Mouse (Mus musculus) cerebral cortex, adult 2 months (tissue): ENCODE data around the gene Rgl1.

Experiments used
- WGBS: fragments of 180-500 bp; shearing (Covaris S2); methylation state at CpG from one replicate; pipeline ENCODE4 v1.1.7; 2018; 5-methylcytosine and 5-hydroxymethylcytosine counted together

Gene Rgl1

GRCm38 (mm10) chr1:152785446-152785845 lies 19.3 kb upstream of the Rgl1 start:
- 89% methylated on average over 3 of the region's 3 CpGs for WGBS

DNA sequence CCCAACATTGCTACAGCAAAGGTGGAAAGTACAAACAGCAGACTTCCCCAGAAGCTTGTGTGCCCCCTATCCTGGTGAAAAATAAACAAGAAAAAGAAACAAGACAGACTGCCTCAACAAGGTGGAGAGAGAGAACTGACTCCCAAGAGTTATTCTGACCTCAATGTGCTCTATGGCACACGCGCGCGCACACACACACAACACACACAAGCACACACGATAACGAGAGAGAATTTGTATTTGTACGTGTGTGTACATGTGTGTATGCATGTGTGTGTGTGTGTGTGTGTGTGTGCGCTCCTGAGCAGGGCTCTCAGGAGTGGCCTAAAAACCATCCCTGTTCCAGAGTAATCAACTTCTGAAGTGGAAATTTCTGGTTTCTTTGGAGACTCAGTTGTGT lies 18.5 kb upstream of the Rgl1 start:
- 97% methylated on average over 8 of the region's 8 CpGs for WGBS

DNA sequence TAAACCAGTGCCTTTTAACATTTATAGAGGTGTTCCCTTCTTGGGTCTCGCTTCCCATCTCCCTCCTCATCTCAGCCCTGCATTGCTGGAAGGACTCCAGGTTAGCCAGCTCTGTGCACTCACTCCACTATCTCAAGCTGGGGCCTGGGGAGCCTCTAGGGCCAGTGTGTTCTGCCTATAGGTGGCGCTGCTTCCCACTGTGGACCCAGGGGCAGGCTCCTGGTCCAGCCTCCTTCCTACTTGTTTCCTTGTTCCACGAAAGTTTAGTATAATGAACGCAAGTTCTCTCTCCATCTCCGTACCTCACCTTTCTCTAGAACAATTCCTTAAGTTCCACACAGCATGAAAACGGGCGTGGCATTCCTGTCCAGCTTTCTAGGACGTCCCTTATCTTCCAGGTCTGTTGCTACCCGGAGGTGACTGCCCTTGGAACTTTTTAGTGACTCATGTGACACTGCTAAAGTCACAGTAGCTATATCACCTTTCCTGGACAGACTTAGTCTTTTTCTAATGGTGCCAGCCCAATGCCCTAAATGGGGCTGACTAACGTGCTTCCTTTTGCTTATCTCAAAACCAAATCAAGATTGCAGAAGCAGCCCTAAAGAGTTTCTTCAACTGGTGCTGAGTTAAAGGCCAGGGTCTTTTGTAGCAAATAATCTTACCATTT lies 13.1 kb upstream of the Rgl1 start:
- WGBS = 44% methylated on average over 10 of the region's 10 CpGs

GRCm38 (mm10) chr1:152774601-152775000 lies 8.4 kb upstream of the Rgl1 start:
- whole genome bisulfite sequencing = 80% methylated on average over 3 of the region's 3 CpGs

GRCm38 (mm10) chr1:152771016-152771415 lies 4.9 kb upstream of the Rgl1 start:
- 48% methylated on average over 9 of the region's 9 CpGs for WGBS

GRCm38 (mm10) chr1:152767749-152768488 lies 1.8 kb upstream of the Rgl1 start:
- WGBS = 3% methylated on average over 5 of the region's 5 CpGs

GRCm38 (mm10) chr1:152766804-152767748 lies 925 bp upstream of the Rgl1 start:
- under 1% methylated on average over 60 of the region's 60 CpGs for WGBS

DNA sequence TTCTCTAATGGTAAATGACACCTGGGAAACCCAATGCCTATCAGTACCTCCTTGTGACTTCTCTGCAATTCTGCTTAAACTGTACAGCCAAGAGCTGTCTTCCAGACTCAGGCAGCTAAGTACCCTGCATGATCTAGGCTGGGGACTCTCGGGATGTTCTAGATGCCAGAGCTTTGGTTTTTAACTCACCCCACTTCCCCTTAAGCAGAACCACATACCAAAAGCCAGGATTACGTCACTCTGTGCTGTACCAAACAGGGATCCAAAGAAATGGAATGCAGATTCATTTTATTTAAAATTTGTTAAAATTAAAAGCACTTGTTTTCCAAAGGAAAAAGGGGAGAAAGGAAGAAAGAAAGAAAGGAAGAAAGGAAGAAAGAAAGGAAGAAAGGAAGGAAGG lies 4.4 kb downstream of the Rgl1 start:
- 75% methylated on average over 2 of the region's 2 CpGs for WGBS

DNA sequence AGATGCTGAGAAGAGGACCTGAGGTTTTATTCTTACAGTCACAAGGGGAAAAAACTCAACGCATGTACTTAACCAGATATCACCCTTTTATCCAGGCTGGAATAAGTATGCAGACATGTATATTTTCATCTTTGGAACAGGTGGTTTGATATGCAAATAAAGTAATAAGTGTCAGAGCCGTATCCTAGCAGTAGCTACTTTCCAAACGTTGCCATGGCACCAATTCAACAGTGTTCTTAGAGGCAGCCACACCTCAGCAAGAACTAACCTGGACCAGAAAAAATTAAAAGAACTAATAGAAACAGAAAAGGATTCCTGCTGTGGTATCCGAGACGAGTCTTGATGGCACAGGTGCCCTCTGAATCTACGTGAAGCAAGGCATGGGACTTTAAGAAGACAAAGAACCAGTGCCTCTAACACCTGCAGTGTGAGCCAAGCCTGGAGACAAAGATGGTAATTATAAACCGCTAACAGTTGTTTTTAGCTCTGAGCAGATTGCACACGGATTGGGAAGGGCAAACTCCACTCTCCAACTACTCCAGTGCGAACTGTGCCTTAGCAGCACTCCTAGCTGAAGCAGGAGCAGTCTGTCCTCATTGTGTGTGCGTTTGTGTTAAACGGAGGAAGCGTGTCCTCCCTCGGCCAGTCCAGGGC lies 15.7 kb downstream of the Rgl1 start, which contains the start of gene Apobec4:
Gene Apobec4, plus strand, starts transcription at position 240 of the 654 bp plus-strand sequence.
- WGBS = 34% methylated on average over 13 of the region's 13 CpGs

DNA sequence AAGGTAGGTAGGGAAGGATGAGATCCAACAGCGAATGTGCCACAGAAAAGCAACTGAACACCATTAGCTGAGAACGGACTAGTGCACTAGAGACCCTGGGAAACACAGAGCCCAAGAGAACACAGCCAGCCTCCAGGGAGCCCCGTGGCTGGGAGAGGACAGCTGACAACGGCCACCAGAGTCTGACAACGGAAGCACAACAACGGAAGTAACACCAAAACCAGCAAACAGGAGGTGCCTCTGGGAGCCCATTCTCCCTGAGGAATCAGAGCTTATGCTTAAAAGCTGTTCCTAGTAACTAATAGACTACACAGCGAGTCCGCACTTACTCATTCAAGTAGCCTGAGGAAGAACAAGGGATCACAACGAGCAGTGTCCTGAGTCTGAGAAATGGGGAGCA lies 16.9 kb downstream of the Rgl1 start:
- WGBS = 69% methylated on average over 9 of the region's 9 CpGs

GRCm38 (mm10) chr1:152746426-152746825 lies 19.7 kb downstream of the Rgl1 start:
- WGBS = 4% methylated on average over 5 of the region's 5 CpGs

DNA sequence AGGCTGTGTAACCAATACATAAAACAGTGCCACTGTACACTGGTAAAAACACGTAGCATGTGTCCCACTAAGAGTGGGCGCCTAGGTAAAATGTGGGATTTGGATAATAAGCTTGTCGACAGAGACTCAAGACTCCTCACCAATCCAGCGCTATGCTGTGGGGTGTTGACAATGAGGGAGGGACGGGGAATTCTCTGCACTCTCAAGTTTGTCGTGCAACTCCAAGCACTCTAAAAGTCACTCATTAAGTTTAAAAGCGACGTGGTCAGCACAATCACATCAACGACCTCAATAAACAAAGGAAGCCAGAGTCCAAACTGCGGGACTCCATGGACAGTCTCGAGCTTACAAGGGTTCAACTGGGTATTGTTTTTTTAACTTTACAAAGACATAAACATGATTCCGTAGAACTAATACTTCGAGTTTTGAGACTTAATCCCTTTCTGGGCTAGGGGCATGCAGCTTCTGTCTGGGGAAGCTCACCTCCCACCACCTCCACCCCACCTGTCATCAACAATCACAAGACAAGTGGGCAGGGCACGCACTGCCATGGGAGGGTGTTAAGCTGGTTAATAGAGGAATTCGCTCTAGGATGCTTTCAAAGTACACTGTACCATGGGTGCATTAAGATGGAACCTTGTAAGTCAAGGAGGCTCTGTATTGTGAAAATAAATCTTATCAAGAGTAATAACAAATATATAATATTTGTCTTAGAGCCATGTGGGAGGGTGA lies 22.9 kb downstream of the Rgl1 start:
- 74% methylated on average over 15 of the region's 15 CpGs for WGBS

- WGBS = 95% methylated on average over 11 of the region's 11 CpGs
Observed at GRCm38 (mm10) chr1:152739374-152739773, 26.8 kb downstream of the Rgl1 start.

- 93% methylated on average over 9 of the region's 9 CpGs for WGBS
Observed at GRCm38 (mm10) chr1:152738793-152739192, 27.4 kb downstream of the Rgl1 start.

DNA sequence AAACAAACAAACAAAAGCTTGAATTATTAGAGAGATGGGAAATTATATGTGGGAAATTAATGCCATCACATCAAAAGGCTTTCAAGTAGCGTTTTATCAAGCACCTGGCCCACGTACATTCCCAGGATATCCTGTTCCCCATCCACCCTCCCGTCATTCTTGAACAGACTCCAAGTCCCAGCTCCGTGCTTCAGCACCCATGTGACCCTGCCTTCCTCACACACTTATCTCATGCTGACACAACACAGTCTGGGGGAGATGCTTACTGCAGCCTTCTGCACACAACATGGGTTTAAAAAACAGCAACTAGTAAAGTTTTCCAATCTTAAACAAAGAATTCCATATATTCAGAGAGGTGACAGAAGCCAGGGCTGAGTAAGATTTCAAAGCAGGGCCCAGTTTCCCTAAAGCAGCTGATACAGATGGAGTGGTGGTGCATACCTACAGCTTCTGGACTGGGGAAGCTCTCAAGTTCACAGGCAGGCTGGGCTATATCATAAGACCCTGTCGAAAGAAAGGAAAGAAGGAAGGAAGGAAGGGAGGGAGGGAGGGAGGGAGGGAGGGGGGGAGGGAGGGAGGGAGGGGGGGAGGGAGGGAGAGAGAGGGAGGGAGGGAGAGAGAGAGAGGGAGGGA lies 38.4 kb downstream of the Rgl1 start:
- WGBS = 41% methylated on average over 4 of the region's 5 CpGs

DNA sequence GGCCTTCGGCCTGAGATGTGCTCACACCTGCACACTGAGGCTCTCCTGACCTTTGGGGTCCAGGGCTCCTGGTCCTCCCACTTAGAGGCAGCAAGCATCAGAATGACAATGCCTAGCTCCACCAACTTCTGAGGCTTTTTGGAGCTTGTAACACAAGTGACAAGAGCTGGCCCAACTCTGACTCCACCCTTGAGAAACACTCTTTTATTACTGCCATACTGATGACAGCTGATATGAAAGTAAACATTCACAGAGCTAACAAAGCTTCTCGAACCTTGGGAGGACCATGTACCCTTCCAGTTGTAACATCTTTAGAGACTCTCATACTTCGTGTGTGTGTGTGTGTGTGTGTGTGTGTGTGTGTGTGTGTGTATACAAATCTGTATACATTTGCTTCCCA lies 40.1 kb downstream of the Rgl1 start:
- 80% methylated on average over 3 of the region's 3 CpGs for WGBS

DNA sequence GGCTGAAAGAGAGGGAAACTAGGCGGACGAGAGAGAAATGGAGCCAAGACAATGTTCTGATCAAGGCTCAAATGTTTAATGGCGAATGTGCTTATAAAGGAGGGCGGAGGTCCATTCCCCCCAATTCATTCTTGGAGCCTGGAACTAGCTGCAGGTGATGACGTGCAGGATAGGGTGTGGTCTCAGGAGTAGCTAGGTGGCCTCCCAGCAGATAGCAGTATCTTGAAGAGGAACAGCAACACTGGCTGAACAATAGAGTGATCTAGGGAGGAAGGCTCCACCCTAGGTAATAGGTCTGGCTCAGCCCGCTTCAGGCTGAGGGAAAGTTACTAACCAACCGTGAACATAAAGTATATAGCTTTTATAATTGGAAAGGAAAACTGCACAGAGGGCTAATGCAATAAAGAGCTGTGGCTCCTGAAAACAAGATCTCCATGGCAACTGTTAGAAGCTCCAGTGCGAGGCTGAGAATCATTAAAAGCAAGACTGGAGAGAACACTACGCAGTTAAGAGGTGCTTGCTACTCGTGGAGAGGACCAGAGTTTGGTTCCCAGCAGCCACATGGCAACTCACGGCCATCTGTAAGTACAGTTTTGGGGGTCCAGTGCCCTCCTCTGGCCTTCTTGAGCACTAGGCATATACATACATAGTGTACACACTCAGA lies 44.5 kb downstream of the Rgl1 start:
- 78% methylated on average over 11 of the region's 11 CpGs for WGBS

DNA sequence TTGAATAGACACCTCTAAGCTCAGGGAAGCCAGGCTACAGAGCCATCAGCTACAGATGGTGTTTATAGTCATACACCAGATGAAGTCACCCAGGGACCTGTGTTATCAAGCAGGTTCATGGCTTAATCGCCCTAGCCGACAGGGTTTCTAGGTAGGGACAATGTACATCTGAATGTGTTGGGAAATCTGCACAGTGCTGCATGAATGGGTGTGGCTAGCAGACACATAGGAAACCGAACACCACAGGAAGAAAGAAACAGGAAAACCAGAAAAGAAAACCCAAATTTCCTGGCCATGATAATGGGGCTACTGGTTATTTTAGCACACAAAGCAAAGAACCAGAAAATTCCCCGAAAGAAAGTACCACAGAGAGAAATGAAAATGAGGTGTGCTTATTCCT lies 45.2 kb downstream of the Rgl1 start:
- 68% methylated on average over 4 of the region's 4 CpGs for WGBS

DNA sequence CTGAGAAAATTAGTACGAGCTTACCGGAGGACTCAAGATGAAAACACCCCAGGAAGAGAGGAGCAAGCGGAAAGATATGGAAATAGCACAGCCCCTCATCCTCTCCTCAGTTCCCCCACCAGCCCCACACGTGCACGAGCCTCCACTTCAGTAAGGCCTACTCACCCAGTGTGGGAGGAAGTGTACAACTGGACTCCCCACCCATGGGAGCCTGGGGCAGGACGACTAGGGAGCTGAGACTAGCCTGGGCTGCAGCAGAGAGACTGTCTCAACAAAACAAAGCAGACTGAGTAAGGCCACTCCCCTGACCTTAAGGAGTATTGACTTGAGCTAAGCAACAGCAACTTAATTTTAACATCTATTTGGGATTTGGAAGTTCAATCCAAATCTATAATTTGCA lies 48.0 kb downstream of the Rgl1 start:
- WGBS = 55% methylated on average over 6 of the region's 6 CpGs

GRCm38 (mm10) chr1:152717329-152717728 lies 48.8 kb downstream of the Rgl1 start:
- 90% methylated on average over 1 of the region's 1 CpGs for WGBS
